Mouse (Mus musculus) testis, postnatal 10 days (tissue): Measurements from ENCODE around the gene Entpd2.
"Not testable (repeated sequence)": the region's sequence is repeated elsewhere in the genome, so short reads cannot be mapped to it uniquely, and the experiment has no call there.

ENCODE experiments used
- DNase-seq: peaks from one replicate; pipeline ENCODE4 v3.0.0; 2021; ENCODE audit warnings: low spot score

Gene Entpd2

GRCm38 (mm10) chr2:25394281-25395221 lies 1.1 kb upstream of the Entpd2 start:
- peak; percentile 66 for DNase-seq

GRCm38 (mm10) chr2:25396597-25396983 lies 916 bp downstream of the Entpd2 start:
- DNase-seq: peak; percentile 59

GRCm38 (mm10) chr2:25397010-25397409 lies 1.3 kb downstream of the Entpd2 start:
- no peak for DNase-seq

- DNase-seq: no peak
Observed at GRCm38 (mm10) chr2:25398065-25398464, 2.4 kb downstream of the Entpd2 start.

GRCm38 (mm10) chr2:25399051-25399450 lies 3.4 kb downstream of the Entpd2 start, which contains the start of gene Npdc1:
TSS of gene Npdc1 (plus strand) at chr2:25399351.
- DNase-seq: no peak

GRCm38 (mm10) chr2:25400291-25400690 lies 4.6 kb downstream of the Entpd2 start:
- DNase-seq: no peak

GRCm38 (mm10) chr2:25400764-25401163 lies 5.1 kb downstream of the Entpd2 start:
- peak; percentile 74 for DNase-seq

- peak; percentile 89 for DNase-seq
Observed at GRCm38 (mm10) chr2:25402377-25402971, 6.8 kb downstream of the Entpd2 start.

GRCm38 (mm10) chr2:25402972-25403601 lies 7.4 kb downstream of the Entpd2 start:
- DNase-seq: peak; percentile 73

- no peak for DNase-seq
Observed at GRCm38 (mm10) chr2:25403994-25404393, 8.3 kb downstream of the Entpd2 start.

GRCm38 (mm10) chr2:25408908-25409307 lies 13.2 kb downstream of the Entpd2 start:
- DNase-seq: peak; percentile 37

GRCm38 (mm10) chr2:25413436-25413835 lies 17.8 kb downstream of the Entpd2 start:
- not testable (repeated sequence) for DNase-seq

- no peak for DNase-seq
Observed at GRCm38 (mm10) chr2:25417426-25417825, 21.8 kb downstream of the Entpd2 start.

- no peak for DNase-seq
Observed at GRCm38 (mm10) chr2:25421896-25422295, 26.2 kb downstream of the Entpd2 start.

GRCm38 (mm10) chr2:25422587-25423410 lies 27.1 kb downstream of the Entpd2 start, which contains the start of gene Fut7:
TSS of gene Fut7 (plus strand) at chr2:25423267.
- DNase-seq: no peak

- DNase-seq: no peak
Observed at GRCm38 (mm10) chr2:25423626-25424025, 28.0 kb downstream of the Entpd2 start.

- DNase-seq: no peak
Observed at GRCm38 (mm10) chr2:25425481-25425880, 29.8 kb downstream of the Entpd2 start.

- peak; percentile 83 for DNase-seq
Observed at GRCm38 (mm10) chr2:25426721-25427191, 31.1 kb downstream of the Entpd2 start.

- DNase-seq: no peak
Observed at GRCm38 (mm10) chr2:25427256-25427655, 31.6 kb downstream of the Entpd2 start.

GRCm38 (mm10) chr2:25428442-25429236 lies 33.0 kb downstream of the Entpd2 start, which contains the start of gene Abca2:
TSS of gene Abca2 (plus strand) at chr2:25428703.
- DNase-seq: peak; percentile 95
